Mouse (Mus musculus) mouse embryonic stem cell (cell line): ENCODE measurements around the gene Plpp6.

ENCODE experiments used
- in situ Hi-C, 2 experiments: fragments of 300-500 bp; cut with MboI; formaldehyde crosslinking; loops; 1 replicate in 1 of 2; 3 replicates in 1 of 2; pipeline ENCODE4 v1.14.3; 2019 to 2020; ENCODE audit warnings: low sequenced_read_pairs in 2 of 2, low pct_unique_long_range_greater_than_20kb in 1 of 2, mixed read lengths in 1 of 2; ENCODE audit not compliant: unreplicated experiment in 1 of 2

The Plpp6 gene

GRCm38 (mm10) chr19:28963842-28964551 lies at the start of gene Plpp6:
Gene Plpp6, plus strand, starts transcription at chr19:28963953.
- in situ Hi-C loops: loop anchor here in 1 of 2 experiments (10.0 kb wide), 1 partner anchor 189 kb away; no protein-coding TSS in a partner anchor

DNA sequence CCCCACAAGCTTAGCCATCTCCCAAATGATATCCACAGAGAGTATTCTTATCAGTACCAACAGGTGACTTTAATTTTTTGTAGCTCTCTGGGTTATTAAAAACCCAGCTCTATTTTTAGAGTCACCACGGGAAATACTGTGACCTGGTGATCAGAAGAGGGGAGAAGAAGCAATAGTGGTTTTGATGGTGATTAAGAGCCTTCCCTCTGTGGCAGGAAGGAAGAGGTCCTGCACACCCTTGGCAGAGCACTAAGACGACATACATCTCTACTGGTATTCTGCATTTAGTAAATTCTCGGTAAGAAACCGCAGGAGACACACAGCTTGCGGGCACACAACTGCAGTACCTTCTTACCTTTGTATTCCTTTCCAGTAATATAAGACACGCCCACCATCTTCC lies 49.2 kb upstream of the Plpp6 start:
- in situ Hi-C loops: no loop called here

- in situ Hi-C loops: no loop called here
These were observed 48.0 kb upstream of the Plpp6 start for GRCm38 (mm10) chr19:28915602-28916250.

DNA sequence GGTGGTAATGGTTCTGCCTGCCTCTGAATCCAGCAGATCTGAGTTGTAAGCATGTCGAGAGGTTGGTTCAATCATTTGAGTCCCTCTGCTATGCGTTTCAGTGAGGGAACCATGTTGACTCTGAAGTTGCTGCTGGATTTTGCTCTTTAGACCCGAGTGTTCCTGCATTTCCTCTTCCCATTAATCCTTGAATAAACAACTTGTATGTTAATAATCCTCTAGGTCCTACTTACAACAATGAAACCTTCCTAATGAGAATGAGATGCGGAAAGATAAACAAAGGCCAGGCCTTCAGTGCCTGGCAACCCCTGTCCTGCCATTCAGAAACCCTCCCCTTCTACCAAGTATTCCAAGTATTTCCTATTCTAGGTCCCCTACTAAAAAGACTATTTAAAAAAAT lies 47.3 kb upstream of the Plpp6 start:
- in situ Hi-C loops: no loop called here

- in situ Hi-C loops: no loop called here
These were observed 45.9 kb upstream of the Plpp6 start for GRCm38 (mm10) chr19:28917839-28918238.

GRCm38 (mm10) chr19:28926366-28926765 lies 37.4 kb upstream of the Plpp6 start:
- in situ Hi-C loops: no loop called here

DNA sequence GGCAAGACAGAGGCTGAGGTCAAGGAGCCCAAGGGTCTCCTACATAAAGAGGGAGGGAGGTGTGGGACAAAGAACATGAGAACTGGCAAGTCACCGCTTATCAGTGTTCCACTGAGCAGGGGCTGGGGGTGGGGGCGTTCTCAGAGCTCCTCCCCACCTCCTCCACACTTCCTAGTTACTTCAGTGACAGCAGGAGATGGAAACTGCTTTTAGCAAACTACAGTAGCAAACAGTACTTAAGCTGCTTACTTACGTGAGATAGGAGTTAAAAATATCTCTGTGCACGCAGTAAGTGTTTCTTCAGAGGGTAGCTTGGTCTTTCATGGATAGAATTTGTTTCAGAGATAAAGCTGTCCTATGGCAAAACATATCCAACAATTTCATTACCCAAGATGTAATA lies 36.4 kb upstream of the Plpp6 start:
- in situ Hi-C loops: no loop called here

DNA sequence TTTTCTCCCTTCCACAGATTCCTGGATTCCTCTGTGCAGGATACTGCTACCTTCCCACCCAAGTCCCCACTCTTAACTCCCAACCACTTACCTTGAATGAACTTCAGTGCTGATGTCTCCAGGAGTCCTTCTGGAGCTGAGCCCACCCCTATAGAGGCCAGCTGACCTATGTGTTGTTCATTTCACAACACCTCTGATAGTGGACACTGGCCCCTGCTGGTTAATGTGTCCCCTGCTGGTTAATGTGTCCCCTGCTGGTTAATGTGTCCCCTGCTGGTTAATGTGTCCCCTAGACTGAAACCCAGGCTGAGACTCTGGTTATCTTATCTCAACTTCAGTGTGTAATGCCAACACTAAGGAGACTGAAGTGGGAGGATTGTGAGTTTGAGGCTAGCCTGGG lies 34.7 kb upstream of the Plpp6 start:
- in situ Hi-C loops: no loop called here

DNA sequence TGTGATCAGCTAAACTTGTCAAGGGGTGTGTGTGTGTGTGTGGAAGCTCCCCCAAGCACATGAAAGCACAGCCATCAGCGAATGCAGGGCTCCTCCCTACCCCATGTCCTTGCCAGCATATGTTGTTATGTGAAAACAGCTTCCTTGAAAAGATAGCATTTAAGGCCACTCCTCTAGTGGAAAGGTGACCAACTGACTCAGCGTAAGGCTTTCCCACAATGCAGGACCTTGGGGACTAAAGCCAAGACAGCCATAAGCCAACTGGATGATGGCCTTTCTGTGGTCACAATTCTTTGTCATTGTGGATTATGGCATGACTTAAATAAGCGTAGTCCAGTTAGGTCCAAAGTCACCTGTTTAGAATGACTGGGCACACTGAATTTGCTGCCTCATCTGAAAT lies 28.9 kb upstream of the Plpp6 start:
- in situ Hi-C loops: no loop called here

- in situ Hi-C loops: no loop called here
These were observed 23.4 kb upstream of the Plpp6 start for GRCm38 (mm10) chr19:28940135-28940874.

DNA sequence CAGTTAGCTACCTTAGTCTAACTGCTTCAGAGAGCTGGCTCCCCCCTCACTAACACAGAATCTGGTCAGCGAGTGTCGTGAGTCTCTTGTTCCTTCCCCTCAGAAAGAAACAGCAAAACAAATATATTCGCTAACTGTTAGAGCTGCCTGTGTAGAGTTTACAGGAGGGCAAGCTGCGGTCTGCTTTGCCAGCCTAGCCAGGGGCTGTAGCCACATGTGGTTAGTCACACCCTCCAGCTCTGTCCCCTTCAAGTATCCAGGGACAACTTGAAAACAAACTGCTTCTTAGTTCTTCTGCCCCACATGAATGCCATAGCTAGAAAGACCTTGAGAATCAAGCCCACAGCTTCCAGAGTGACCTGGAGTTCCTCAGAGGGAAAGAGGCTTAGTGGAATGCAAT lies 22.5 kb upstream of the Plpp6 start:
- in situ Hi-C loops: no loop called here

DNA sequence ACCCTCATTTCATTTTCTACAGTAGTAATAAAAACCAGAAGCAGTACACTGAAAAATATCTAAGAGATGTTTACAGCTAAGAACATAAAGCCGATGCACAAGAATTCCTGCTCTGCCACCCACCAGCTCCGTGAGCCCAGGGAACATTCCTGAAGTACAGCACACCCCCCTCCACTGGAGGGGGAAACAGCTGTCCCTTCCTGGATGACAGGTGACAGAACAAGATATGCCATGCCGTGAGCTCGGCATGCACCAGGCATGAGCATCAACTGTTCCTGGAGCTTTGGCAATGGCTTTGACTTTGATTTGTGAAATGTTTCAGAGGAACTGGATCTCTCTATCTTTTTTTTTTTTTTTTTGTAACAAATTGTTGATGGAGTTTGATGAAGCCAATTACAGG lies 17.0 kb upstream of the Plpp6 start:
- in situ Hi-C loops: no loop called here

GRCm38 (mm10) chr19:28947311-28947710 lies 16.4 kb upstream of the Plpp6 start:
- in situ Hi-C loops: no loop called here

GRCm38 (mm10) chr19:28951251-28951650 lies 12.5 kb upstream of the Plpp6 start:
- in situ Hi-C loops: no loop called here

DNA sequence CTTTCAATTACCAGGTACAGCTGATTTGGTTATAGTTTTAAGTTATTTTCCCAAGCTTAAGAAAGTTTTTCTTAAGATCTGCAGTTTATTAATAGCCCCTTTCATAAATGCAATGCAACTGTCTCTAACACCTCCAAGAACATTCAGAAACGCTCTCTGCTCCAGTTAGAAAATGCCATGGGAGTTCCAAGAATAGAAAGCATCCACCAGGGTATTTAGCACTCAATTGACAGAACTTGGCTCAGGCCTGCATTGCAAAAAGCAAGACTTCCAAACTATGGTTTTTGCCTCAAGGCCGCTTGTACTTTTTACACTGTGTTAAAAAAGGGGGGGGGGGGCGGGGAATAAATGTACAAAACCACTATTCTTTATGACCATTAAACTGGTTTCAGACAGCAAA lies 640 bp upstream of the Plpp6 start:
- in situ Hi-C loops: loop anchor here in 1 of 2 experiments (10.0 kb wide), 1 partner anchor 188 kb away; no protein-coding TSS in a partner anchor

GRCm38 (mm10) chr19:28963513-28963841 lies 276 bp upstream of the Plpp6 start:
- in situ Hi-C loops: loop anchor here in 1 of 2 experiments (10.0 kb wide), 1 partner anchor 189 kb away; no protein-coding TSS in a partner anchor

GRCm38 (mm10) chr19:28964552-28964903 lies 775 bp downstream of the Plpp6 start:
- in situ Hi-C loops: loop anchor here in 1 of 2 experiments (10.0 kb wide), 1 partner anchor 190 kb away; no protein-coding TSS in a partner anchor

- in situ Hi-C loops: loop anchor here in 1 of 2 experiments (10.0 kb wide), 1 partner anchor 193 kb away; no protein-coding TSS in a partner anchor
These were observed 3.9 kb downstream of the Plpp6 start, which contains the start of gene 4430402I18Rik for GRCm38 (mm10) chr19:28967652-28968051. Gene 4430402I18Rik, minus strand, starts transcription at chr19:28967800.

- in situ Hi-C loops: loop anchor here in 1 of 2 experiments (10.0 kb wide), 1 partner anchor 193 kb away; no protein-coding TSS in a partner anchor
These were observed 4.4 kb downstream of the Plpp6 start for GRCm38 (mm10) chr19:28968178-28968577.
